Mouse (Mus musculus): ENCODE results near the gene Nav2. TPM values are rescaled to one million over a fixed set of nuclear protein-coding genes. Genes with fewer than 3 reads are reported as not detected.

Nav2 gene
- polyA plus RNA-seq, 1 experiment from 2014 or later: 34.9 TPM

DNA sequence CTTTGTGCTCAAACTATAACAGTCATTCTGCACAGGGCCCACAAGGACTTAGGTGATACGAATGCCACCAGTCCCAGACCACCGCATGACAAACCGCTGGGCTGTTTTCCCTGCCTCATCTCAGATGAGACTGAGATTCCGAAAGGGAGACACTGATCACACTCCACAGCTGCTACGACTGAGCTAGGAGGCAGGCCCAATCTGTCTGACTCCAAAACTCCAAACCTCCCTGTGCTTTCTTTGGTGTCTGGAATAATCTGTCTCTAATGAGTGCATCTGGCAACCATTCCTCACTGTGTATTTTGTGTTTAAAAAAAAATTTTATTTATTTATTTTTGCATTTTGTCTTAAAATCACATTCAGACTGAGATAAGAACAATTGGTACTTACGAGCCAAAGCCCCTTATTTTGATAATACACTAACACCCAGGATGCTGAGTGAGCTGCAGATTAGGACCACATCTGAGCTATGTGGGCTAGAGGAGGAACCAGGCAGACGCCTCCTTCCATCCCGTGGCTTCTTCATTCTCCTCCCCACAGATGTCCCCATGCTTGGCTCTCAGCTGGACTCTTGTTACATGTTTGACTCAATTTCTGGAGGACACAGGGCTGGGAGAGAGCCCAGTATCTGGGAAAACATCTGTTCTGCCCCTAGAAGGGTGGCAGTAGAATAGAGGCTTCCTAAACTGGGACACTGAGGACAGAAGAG, 149.9 kb downstream of the Nav2 start:
- H3K4me3 ChIP-seq (ENCODE audit: control insufficient read depth in 1 of 2, insufficient read depth in 1 of 2, low read depth in 1 of 2, low read length in 2 of 2): no peak overlapping the region
- no peak overlapping the region for H3K4me2 ChIP-seq (ENCODE audit: low read length)
- H3K4me1 ChIP-seq (ENCODE audit: control insufficient read depth in 2 of 2, insufficient read depth in 2 of 2, low read length in 2 of 2): peaks cover 14% of the 10 kb centered on the region in 2 experiments
- H3K27ac ChIP-seq (replicated peaks in 1 of 2; ENCODE audit: control insufficient read depth in 1 of 2, insufficient read depth in 1 of 2, low read depth in 2 of 2, low read length in 2 of 2): no peak overlapping the region
- H3K27me3 ChIP-seq (ENCODE audit: control insufficient read depth, insufficient read depth, low read length): no peaks in the 10 kb centered on the region
- ATAC-seq (ENCODE audit: insufficient number of reproducible peaks, insufficient read depth, low FRiP score, low read depth): no peak
- H3K36me3 ChIP-seq (ENCODE audit: control insufficient read depth, insufficient read depth, low read length): no peaks in the 10 kb centered on the region
- 69% methylated on average over 8 of the region's 8 CpGs for WGBS
- no peaks in the 10 kb centered on the region for H3K9me3 ChIP-seq (ENCODE audit: control insufficient read depth, low read length)
- H3K9ac ChIP-seq (ENCODE audit: low read length): no peak overlapping the region

- Histone ChIP-seq H3K4me1 (ENCODE audit: control insufficient read depth in 2 of 2, insufficient read depth in 2 of 2, low read length in 2 of 2) (peaks cover 12 to 20% of the 10 kb centered on the region in 2 experiments), H3K4me3 (ENCODE audit: control insufficient read depth in 1 of 2, insufficient read depth in 1 of 2, low read depth in 1 of 2, low read length in 2 of 2) (no peak overlapping the region), H3K9me3 (ENCODE audit: control insufficient read depth, low read length) (no peaks in the 10 kb centered on the region), H3K36me3 (ENCODE audit: control insufficient read depth, insufficient read depth, low read length) (no peaks in the 10 kb centered on the region), H3K27me3 (ENCODE audit: control insufficient read depth, insufficient read depth, low read length) (no peaks in the 10 kb centered on the region), H3K4me2 (ENCODE audit: low read length) (no peak overlapping the region), H3K27ac (replicated peaks in 1 of 2; ENCODE audit: control insufficient read depth in 1 of 2, insufficient read depth in 1 of 2, low read depth in 2 of 2, low read length in 2 of 2) (peak overlapping the region; percentile 22 to 25; a peak in 2 of 4 replicates), H3K9ac (ENCODE audit: low read length) (no peak overlapping the region)
- ATAC-seq (ENCODE audit: insufficient number of reproducible peaks, insufficient read depth, low FRiP score, low read depth): peak; percentile 52; the same call in 1 of the 2 replicates
- WGBS: 38% methylated on average over 4 of the region's 4 CpGs
These were observed 156.4 kb downstream of the Nav2 start for GRCm38 (mm10) chr7:49064792-49065521.

DNA sequence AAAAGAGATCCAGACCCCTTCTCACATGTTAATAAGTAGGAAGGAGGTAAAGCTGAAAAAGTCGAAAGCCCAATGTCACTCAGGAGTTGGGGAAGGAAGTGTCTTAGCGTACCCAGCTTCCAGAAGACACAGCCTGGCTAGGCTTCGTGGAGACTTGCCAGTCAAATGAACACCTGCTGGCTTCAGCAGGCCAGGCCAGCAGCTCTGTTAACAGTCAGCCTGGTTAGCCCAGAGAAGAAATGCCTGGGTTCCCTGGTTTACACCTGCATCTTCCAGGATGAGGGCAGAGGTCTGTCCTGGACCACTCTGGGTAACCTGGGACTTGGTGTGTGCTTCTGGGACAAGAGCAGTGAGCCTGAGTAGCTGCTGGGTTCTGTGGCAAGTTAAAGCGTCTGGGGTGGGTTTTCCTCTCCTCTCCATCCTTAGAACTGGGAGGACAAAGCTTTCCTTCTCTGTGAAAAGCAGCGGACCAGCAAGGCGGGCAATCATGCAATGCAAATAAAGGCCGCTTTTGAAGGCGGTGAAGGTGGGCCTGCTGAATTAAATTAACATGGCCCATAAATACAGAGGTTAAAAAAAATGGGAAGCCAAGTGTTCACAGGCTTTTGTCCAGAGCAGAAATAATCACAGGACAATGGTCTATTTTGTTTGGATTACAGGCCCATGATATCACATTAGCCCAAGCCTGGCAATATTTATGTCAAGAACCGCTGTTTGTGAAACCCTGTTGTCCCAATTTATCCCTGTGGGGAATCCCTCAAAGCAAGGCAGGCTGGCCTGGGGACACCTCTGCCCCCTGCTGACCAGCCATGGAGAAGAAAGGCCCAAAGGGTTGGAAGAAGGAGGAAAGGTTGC, 157.3 kb downstream of the Nav2 start:
- WGBS: 73% methylated on average over 9 of the region's 9 CpGs
- H3K4me1 ChIP-seq (ENCODE audit: control insufficient read depth in 2 of 2, insufficient read depth in 2 of 2, low read length in 2 of 2): peaks cover 12 to 20% of the 10 kb centered on the region in 2 experiments
- no peak for ATAC-seq (ENCODE audit: insufficient number of reproducible peaks, insufficient read depth, low FRiP score, low read depth)
- no peak overlapping the region for H3K4me3 ChIP-seq (ENCODE audit: control insufficient read depth in 1 of 2, insufficient read depth in 1 of 2, low read depth in 1 of 2, low read length in 2 of 2)
- no peaks in the 10 kb centered on the region for H3K9me3 ChIP-seq (ENCODE audit: control insufficient read depth, low read length)
- H3K4me2 ChIP-seq (ENCODE audit: low read length): no peak overlapping the region
- H3K27ac ChIP-seq (replicated peaks in 1 of 2; ENCODE audit: control insufficient read depth in 1 of 2, insufficient read depth in 1 of 2, low read depth in 2 of 2, low read length in 2 of 2): peak overlapping the region in 1 of 2 experiments; percentile 24; a peak in 1 of 4 replicates
- H3K27me3 ChIP-seq (ENCODE audit: control insufficient read depth, insufficient read depth, low read length): no peaks in the 10 kb centered on the region
- H3K36me3 ChIP-seq (ENCODE audit: control insufficient read depth, insufficient read depth, low read length): no peaks in the 10 kb centered on the region
- no peak overlapping the region for H3K9ac ChIP-seq (ENCODE audit: low read length)

DNA sequence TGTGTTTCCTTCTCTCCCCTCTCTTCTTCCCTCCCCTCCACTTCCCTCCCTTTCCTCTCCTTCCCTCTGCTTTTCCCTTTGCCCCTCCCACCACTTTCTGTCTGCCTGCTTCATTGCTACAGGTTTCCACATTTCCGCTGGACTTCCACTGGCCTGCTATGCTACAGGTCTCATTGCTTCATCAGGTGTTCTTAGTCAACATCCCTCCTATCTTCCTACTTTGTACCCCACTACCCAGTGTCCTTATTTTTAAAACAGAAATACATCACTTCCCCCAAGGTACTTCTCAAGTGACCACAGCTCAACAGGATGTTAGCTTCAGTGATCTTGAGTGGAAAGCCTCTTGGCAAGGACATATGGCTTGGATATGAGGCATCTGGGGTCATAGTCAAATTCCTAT, 158.3 kb downstream of the Nav2 start:
- Histone ChIP-seq H3K9me3 (ENCODE audit: control insufficient read depth, low read length) (no peaks in the 10 kb centered on the region), H3K4me2 (ENCODE audit: low read length) (no peak overlapping the region), H3K36me3 (ENCODE audit: control insufficient read depth, insufficient read depth, low read length) (no peaks in the 10 kb centered on the region), H3K9ac (ENCODE audit: low read length) (no peak overlapping the region), H3K27me3 (ENCODE audit: control insufficient read depth, insufficient read depth, low read length) (no peaks in the 10 kb centered on the region), H3K4me3 (ENCODE audit: control insufficient read depth in 1 of 2, insufficient read depth in 1 of 2, low read depth in 1 of 2, low read length in 2 of 2) (no peak overlapping the region), H3K4me1 (ENCODE audit: control insufficient read depth in 2 of 2, insufficient read depth in 2 of 2, low read length in 2 of 2) (peaks cover 13 to 26% of the 10 kb centered on the region in 2 experiments), H3K27ac (replicated peaks in 1 of 2; ENCODE audit: control insufficient read depth in 1 of 2, insufficient read depth in 1 of 2, low read depth in 2 of 2, low read length in 2 of 2) (no peak overlapping the region)
- 91% methylated on average over 1 of the region's 1 CpGs for WGBS
- ATAC-seq (ENCODE audit: insufficient number of reproducible peaks, insufficient read depth, low FRiP score, low read depth): no peak

- Histone ChIP-seq H3K9ac (ENCODE audit: low read length) (no peak overlapping the region), H3K9me3 (ENCODE audit: control insufficient read depth, low read length) (no peaks in the 10 kb centered on the region), H3K36me3 (ENCODE audit: control insufficient read depth, insufficient read depth, low read length) (no peaks in the 10 kb centered on the region), H3K4me1 (ENCODE audit: control insufficient read depth in 2 of 2, insufficient read depth in 2 of 2, low read length in 2 of 2) (peaks cover 14 to 27% of the 10 kb centered on the region in 2 experiments), H3K27ac (replicated peaks in 1 of 2; ENCODE audit: control insufficient read depth in 1 of 2, insufficient read depth in 1 of 2, low read depth in 2 of 2, low read length in 2 of 2) (no peak overlapping the region), H3K4me3 (ENCODE audit: control insufficient read depth in 1 of 2, insufficient read depth in 1 of 2, low read depth in 1 of 2, low read length in 2 of 2) (no peak overlapping the region), H3K27me3 (ENCODE audit: control insufficient read depth, insufficient read depth, low read length) (no peaks in the 10 kb centered on the region), H3K4me2 (ENCODE audit: low read length) (no peak overlapping the region)
- 76% methylated on average over 12 of the region's 12 CpGs for WGBS
- ATAC-seq (ENCODE audit: insufficient number of reproducible peaks, insufficient read depth, low FRiP score, low read depth): no peak
These were observed 161.0 kb downstream of the Nav2 start for GRCm38 (mm10) chr7:49069396-49069961.

GRCm38 (mm10) chr7:49070621-49071020, 162.1 kb downstream of the Nav2 start:
- Histone ChIP-seq H3K27ac (replicated peaks in 1 of 2; ENCODE audit: control insufficient read depth in 1 of 2, insufficient read depth in 1 of 2, low read depth in 2 of 2, low read length in 2 of 2) (no peak overlapping the region), H3K36me3 (ENCODE audit: control insufficient read depth, insufficient read depth, low read length) (no peaks in the 10 kb centered on the region), H3K4me2 (ENCODE audit: low read length) (no peak overlapping the region), H3K4me1 (ENCODE audit: control insufficient read depth in 2 of 2, insufficient read depth in 2 of 2, low read length in 2 of 2) (peaks cover 10 to 17% of the 10 kb centered on the region in 2 experiments), H3K4me3 (ENCODE audit: control insufficient read depth in 1 of 2, insufficient read depth in 1 of 2, low read depth in 1 of 2, low read length in 2 of 2) (no peak overlapping the region), H3K9ac (ENCODE audit: low read length) (no peak overlapping the region), H3K27me3 (ENCODE audit: control insufficient read depth, insufficient read depth, low read length) (no peaks in the 10 kb centered on the region), H3K9me3 (ENCODE audit: control insufficient read depth, low read length) (no peaks in the 10 kb centered on the region)
- no peak for ATAC-seq (ENCODE audit: insufficient number of reproducible peaks, insufficient read depth, low FRiP score, low read depth)
- WGBS: 80% methylated on average over 1 of the region's 1 CpGs

GRCm38 (mm10) chr7:49071141-49071567, 162.6 kb downstream of the Nav2 start:
- WGBS: 18% methylated on average over 7 of the region's 7 CpGs
- H3K4me3 ChIP-seq (ENCODE audit: control insufficient read depth in 1 of 2, insufficient read depth in 1 of 2, low read depth in 1 of 2, low read length in 2 of 2): no peak overlapping the region
- no peaks in the 10 kb centered on the region for H3K36me3 ChIP-seq (ENCODE audit: control insufficient read depth, insufficient read depth, low read length)
- H3K27me3 ChIP-seq (ENCODE audit: control insufficient read depth, insufficient read depth, low read length): no peaks in the 10 kb centered on the region
- H3K27ac ChIP-seq (replicated peaks in 1 of 2; ENCODE audit: control insufficient read depth in 1 of 2, insufficient read depth in 1 of 2, low read depth in 2 of 2, low read length in 2 of 2): no peak overlapping the region
- no peak overlapping the region for H3K4me2 ChIP-seq (ENCODE audit: low read length)
- H3K4me1 ChIP-seq (ENCODE audit: control insufficient read depth in 2 of 2, insufficient read depth in 2 of 2, low read length in 2 of 2): peaks cover 7 to 12% of the 10 kb centered on the region in 2 experiments
- ATAC-seq (ENCODE audit: insufficient number of reproducible peaks, insufficient read depth, low FRiP score, low read depth): no peak
- no peaks in the 10 kb centered on the region for H3K9me3 ChIP-seq (ENCODE audit: control insufficient read depth, low read length)
- no peak overlapping the region for H3K9ac ChIP-seq (ENCODE audit: low read length)
